Mouse (Mus musculus): ENCODE measurements around the gene Ube4a. TPM values are rescaled to one million over a fixed set of nuclear protein-coding genes. Genes with fewer than 3 reads are reported as not detected.

Gene Ube4a
- polyA plus RNA-seq, 1 experiment from 2014 or later, result 32.0 TPM

GRCm38 (mm10) chr9:44999776-45000175, 34.4 kb upstream of the Ube4a start:
- Histone ChIP-seq H3K27ac (ENCODE audit: low read depth, low read length) (no peak overlapping the region), H3K9me3 (ENCODE audit: control insufficient read depth, low read length) (no peaks in the 10 kb centered on the region), H3K9ac (ENCODE audit: low read length) (no peak overlapping the region), H3K4me1 (replicated peaks; ENCODE audit: control insufficient read depth, insufficient read depth, low read length) (no peaks in the 10 kb centered on the region), H3K4me2 (ENCODE audit: low read depth, low read length, severe bottlenecking) (no peak overlapping the region), H3K4me3 (ENCODE audit: low read depth, low read length) (no peak overlapping the region), H3K36me3 (ENCODE audit: control insufficient read depth, insufficient read depth, low read length) (no peaks in the 10 kb centered on the region), H3K27me3 (ENCODE audit: control insufficient read depth, insufficient read depth, low read length) (no peaks in the 10 kb centered on the region)
- WGBS, result 83% methylated on average over 5 of the region's 5 CpGs
- ATAC-seq (replicated peaks; ENCODE audit: low FRiP score) (no peak), DNase-seq (ENCODE audit: low spot score) (no peak)

DNA sequence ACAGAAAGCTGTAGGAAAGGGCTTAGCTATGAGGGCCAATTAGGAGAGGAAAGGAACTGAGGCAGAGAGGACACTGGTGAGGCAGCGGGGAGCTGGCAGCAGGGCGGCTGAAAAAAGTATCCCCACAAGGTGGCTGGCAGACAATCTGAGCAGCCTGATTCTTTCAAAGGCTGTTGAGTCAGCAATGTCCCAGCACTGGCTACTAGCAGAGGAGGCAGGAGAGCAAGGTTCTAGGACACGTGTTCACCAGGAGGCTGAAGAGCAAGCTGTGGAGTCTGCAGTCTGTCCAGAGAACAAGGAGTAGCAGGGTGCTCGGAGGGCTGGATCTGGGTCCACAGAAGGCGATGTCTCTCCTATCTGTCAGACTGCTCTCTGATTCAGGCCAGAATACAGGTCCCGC, 33.8 kb upstream of the Ube4a start:
- no peak for DNase-seq (ENCODE audit: low spot score)
- H3K36me3 ChIP-seq (ENCODE audit: control insufficient read depth, insufficient read depth, low read length), result no peaks in the 10 kb centered on the region
- H3K4me3 ChIP-seq (ENCODE audit: low read depth, low read length), result no peak overlapping the region
- H3K4me1 ChIP-seq (replicated peaks; ENCODE audit: control insufficient read depth, insufficient read depth, low read length), result no peaks in the 10 kb centered on the region
- H3K9ac ChIP-seq (ENCODE audit: low read length), result no peak overlapping the region
- 59% methylated on average over 6 of the region's 6 CpGs for WGBS
- no peaks in the 10 kb centered on the region for H3K9me3 ChIP-seq (ENCODE audit: control insufficient read depth, low read length)
- no peak overlapping the region for H3K4me2 ChIP-seq (ENCODE audit: low read depth, low read length, severe bottlenecking)
- no peaks in the 10 kb centered on the region for H3K27me3 ChIP-seq (ENCODE audit: control insufficient read depth, insufficient read depth, low read length)
- no peak for ATAC-seq (replicated peaks; ENCODE audit: low FRiP score)
- H3K27ac ChIP-seq (ENCODE audit: low read depth, low read length), result no peak overlapping the region

- Histone ChIP-seq H3K4me3 (ENCODE audit: low read depth, low read length) (no peak overlapping the region), H3K36me3 (ENCODE audit: control insufficient read depth, insufficient read depth, low read length) (no peaks in the 10 kb centered on the region), H3K4me1 (replicated peaks; ENCODE audit: control insufficient read depth, insufficient read depth, low read length) (no peaks in the 10 kb centered on the region), H3K9me3 (ENCODE audit: control insufficient read depth, low read length) (no peaks in the 10 kb centered on the region), H3K4me2 (ENCODE audit: low read depth, low read length, severe bottlenecking) (no peak overlapping the region), H3K27me3 (ENCODE audit: control insufficient read depth, insufficient read depth, low read length) (no peaks in the 10 kb centered on the region), H3K9ac (ENCODE audit: low read length) (no peak overlapping the region), H3K27ac (ENCODE audit: low read depth, low read length) (no peak overlapping the region)
- WGBS, result 80% methylated on average over 11 of the region's 11 CpGs
- no peak for ATAC-seq (replicated peaks; ENCODE audit: low FRiP score)
- DNase-seq (ENCODE audit: low spot score), result no peak
Observed at GRCm38 (mm10) chr9:44998138-44998537, 32.7 kb upstream of the Ube4a start.

DNA sequence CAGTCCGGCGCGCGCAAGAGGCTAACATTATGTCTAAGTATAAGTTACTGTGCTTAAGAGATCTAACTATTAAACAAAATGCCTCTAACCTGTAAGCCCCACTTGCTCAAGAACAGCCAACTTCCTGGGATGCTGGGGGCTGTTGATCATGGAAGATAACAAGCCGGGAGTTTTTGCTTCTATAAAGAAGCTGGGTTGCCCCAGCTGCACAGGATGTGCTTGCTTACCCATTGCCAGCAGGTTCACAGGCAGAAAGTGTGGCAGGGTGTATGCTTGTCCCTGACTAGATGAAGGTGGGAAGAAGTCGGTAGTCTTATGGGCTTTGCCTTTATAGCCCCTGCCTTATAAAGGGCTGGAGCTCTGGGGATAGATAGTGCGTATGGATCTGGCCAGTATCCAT, 31.2 kb upstream of the Ube4a start:
- Histone ChIP-seq H3K4me3 (ENCODE audit: low read depth, low read length) (no peak overlapping the region), H3K4me2 (ENCODE audit: low read depth, low read length, severe bottlenecking) (no peak overlapping the region), H3K27me3 (ENCODE audit: control insufficient read depth, insufficient read depth, low read length) (no peaks in the 10 kb centered on the region), H3K9ac (ENCODE audit: low read length) (no peak overlapping the region), H3K4me1 (replicated peaks; ENCODE audit: control insufficient read depth, insufficient read depth, low read length) (no peaks in the 10 kb centered on the region), H3K27ac (ENCODE audit: low read depth, low read length) (no peak overlapping the region), H3K36me3 (ENCODE audit: control insufficient read depth, insufficient read depth, low read length) (no peaks in the 10 kb centered on the region), H3K9me3 (ENCODE audit: control insufficient read depth, low read length) (no peaks in the 10 kb centered on the region)
- DNase-seq (ENCODE audit: low spot score) (no peak), ATAC-seq (replicated peaks; ENCODE audit: low FRiP score) (no peak)
- 95% methylated on average over 7 of the region's 7 CpGs for WGBS

DNA sequence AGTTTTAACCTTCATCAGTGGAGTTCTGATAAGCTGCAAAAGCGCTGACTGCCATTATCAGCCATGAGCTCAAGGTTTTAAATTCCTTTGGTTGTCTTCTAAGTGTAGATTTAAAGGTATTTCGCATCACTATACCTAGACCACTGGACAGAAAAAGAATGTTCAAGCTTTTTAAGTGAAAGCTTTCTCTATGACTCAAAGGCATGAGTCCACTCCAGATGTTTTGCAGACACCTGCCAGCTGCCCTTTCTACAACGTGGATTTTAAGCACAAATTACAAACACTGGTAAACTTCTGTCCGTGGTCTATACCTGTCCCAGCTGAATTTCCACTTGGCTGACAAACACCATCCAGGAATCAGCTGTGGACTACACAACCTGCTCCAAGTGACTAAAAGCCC, 29.6 kb upstream of the Ube4a start:
- 80% methylated on average over 4 of the region's 4 CpGs for WGBS
- Histone ChIP-seq H3K4me2 (ENCODE audit: low read depth, low read length, severe bottlenecking) (no peak overlapping the region), H3K36me3 (ENCODE audit: control insufficient read depth, insufficient read depth, low read length) (no peaks in the 10 kb centered on the region), H3K27ac (ENCODE audit: low read depth, low read length) (no peak overlapping the region), H3K9me3 (ENCODE audit: control insufficient read depth, low read length) (no peaks in the 10 kb centered on the region), H3K27me3 (ENCODE audit: control insufficient read depth, insufficient read depth, low read length) (no peaks in the 10 kb centered on the region), H3K9ac (ENCODE audit: low read length) (no peak overlapping the region), H3K4me1 (replicated peaks; ENCODE audit: control insufficient read depth, insufficient read depth, low read length) (no peaks in the 10 kb centered on the region), H3K4me3 (ENCODE audit: low read depth, low read length) (no peak overlapping the region)
- no peak for ATAC-seq (replicated peaks; ENCODE audit: low FRiP score)
- DNase-seq (ENCODE audit: low spot score), result no peak

GRCm38 (mm10) chr9:44993268-44993667, 27.9 kb upstream of the Ube4a start:
- Histone ChIP-seq H3K4me2 (ENCODE audit: low read depth, low read length, severe bottlenecking) (no peak overlapping the region), H3K27me3 (ENCODE audit: control insufficient read depth, insufficient read depth, low read length) (no peaks in the 10 kb centered on the region), H3K4me3 (ENCODE audit: low read depth, low read length) (no peak overlapping the region), H3K9ac (ENCODE audit: low read length) (no peak overlapping the region), H3K27ac (ENCODE audit: low read depth, low read length) (no peak overlapping the region), H3K9me3 (ENCODE audit: control insufficient read depth, low read length) (no peaks in the 10 kb centered on the region), H3K36me3 (ENCODE audit: control insufficient read depth, insufficient read depth, low read length) (no peaks in the 10 kb centered on the region), H3K4me1 (replicated peaks; ENCODE audit: control insufficient read depth, insufficient read depth, low read length) (no peaks in the 10 kb centered on the region)
- ATAC-seq (replicated peaks; ENCODE audit: low FRiP score), result no peak
- DNase-seq (ENCODE audit: low spot score), result no peak
- 93% methylated on average over 2 of the region's 2 CpGs for WGBS

- Histone ChIP-seq H3K4me1 (replicated peaks; ENCODE audit: control insufficient read depth, insufficient read depth, low read length) (no peaks in the 10 kb centered on the region), H3K9ac (ENCODE audit: low read length) (no peak overlapping the region), H3K9me3 (ENCODE audit: control insufficient read depth, low read length) (no peaks in the 10 kb centered on the region), H3K36me3 (ENCODE audit: control insufficient read depth, insufficient read depth, low read length) (no peaks in the 10 kb centered on the region), H3K27ac (ENCODE audit: low read depth, low read length) (no peak overlapping the region), H3K27me3 (ENCODE audit: control insufficient read depth, insufficient read depth, low read length) (no peaks in the 10 kb centered on the region), H3K4me3 (ENCODE audit: low read depth, low read length) (no peak overlapping the region), H3K4me2 (ENCODE audit: low read depth, low read length, severe bottlenecking) (no peak overlapping the region)
- ATAC-seq (replicated peaks; ENCODE audit: low FRiP score) (no peak), DNase-seq (ENCODE audit: low spot score) (no peak)
Observed at GRCm38 (mm10) chr9:44992271-44992670, 26.9 kb upstream of the Ube4a start.

- Histone ChIP-seq H3K4me2 (ENCODE audit: low read depth, low read length, severe bottlenecking) (no peak overlapping the region), H3K9me3 (ENCODE audit: control insufficient read depth, low read length) (no peaks in the 10 kb centered on the region), H3K4me3 (ENCODE audit: low read depth, low read length) (no peak overlapping the region), H3K27me3 (ENCODE audit: control insufficient read depth, insufficient read depth, low read length) (no peaks in the 10 kb centered on the region), H3K27ac (ENCODE audit: low read depth, low read length) (no peak overlapping the region), H3K9ac (ENCODE audit: low read length) (no peak overlapping the region), H3K4me1 (replicated peaks; ENCODE audit: control insufficient read depth, insufficient read depth, low read length) (no peaks in the 10 kb centered on the region), H3K36me3 (ENCODE audit: control insufficient read depth, insufficient read depth, low read length) (no peaks in the 10 kb centered on the region)
- DNase-seq (ENCODE audit: low spot score), result no peak
- ATAC-seq (replicated peaks; ENCODE audit: low FRiP score), result no peak
- 87% methylated on average over 2 of the region's 2 CpGs for whole genome bisulfite sequencing
Observed at GRCm38 (mm10) chr9:44991821-44992220, 26.4 kb upstream of the Ube4a start.

- Histone ChIP-seq H3K4me3 (ENCODE audit: low read depth, low read length) (no peak overlapping the region), H3K9me3 (ENCODE audit: control insufficient read depth, low read length) (no peaks in the 10 kb centered on the region), H3K9ac (ENCODE audit: low read length) (no peak overlapping the region), H3K27ac (ENCODE audit: low read depth, low read length) (no peak overlapping the region), H3K36me3 (ENCODE audit: control insufficient read depth, insufficient read depth, low read length) (no peaks in the 10 kb centered on the region), H3K4me1 (replicated peaks; ENCODE audit: control insufficient read depth, insufficient read depth, low read length) (no peaks in the 10 kb centered on the region), H3K4me2 (ENCODE audit: low read depth, low read length, severe bottlenecking) (no peak overlapping the region), H3K27me3 (ENCODE audit: control insufficient read depth, insufficient read depth, low read length) (no peaks in the 10 kb centered on the region)
- no peak for ATAC-seq (replicated peaks; ENCODE audit: low FRiP score)
- WGBS, result 77% methylated on average over 5 of the region's 5 CpGs
- DNase-seq (ENCODE audit: low spot score), result no peak
Observed at GRCm38 (mm10) chr9:44986976-44987375, 21.6 kb upstream of the Ube4a start.
